Mouse (Mus musculus) ES-E14 (cell line): ENCODE measurements around the gene Arhgap32. TPM values are rescaled to one million over a fixed set of nuclear protein-coding genes. Genes with fewer than 3 reads are reported as not detected.

Source experiments
- DNase-seq: peaks from one replicate; pipeline ENCODE4 v3.0.0-alpha.2; 2013; ENCODE audit warnings: low read depth, low spot score
- H3K27ac ChIP-seq: 2 replicates; pipeline ENCODE4 v1.5.1; 2012; ENCODE audit warnings: low read depth, mild to moderate bottlenecking, low read length, moderate library complexity, mixed read lengths; ENCODE audit not compliant: poor library complexity, insufficient read depth, severe bottlenecking
- H3K36me3 ChIP-seq: 2 replicates; pipeline ENCODE4 v1.6.1; 2012; ENCODE audit warnings: mild to moderate bottlenecking, low read length, moderate library complexity, mixed read lengths; ENCODE audit not compliant: control insufficient read depth, poor library complexity, insufficient read depth, severe bottlenecking
- H3K4me1 ChIP-seq, 2 experiments: fragments of 150-350 bp in 1 of 2; sonication (generic) in 1 of 2; 2 replicates each; pipeline ENCODE4 v1.6.1; 2012; ENCODE audit warnings: low read length in 2 of 2, mild to moderate bottlenecking in 1 of 2, mixed read lengths in 1 of 2; ENCODE audit not compliant: control insufficient read depth in 2 of 2, insufficient read depth in 2 of 2, poor library complexity in 1 of 2
- H3K4me3 ChIP-seq, 2 experiments: fragments of 150-350 bp in 1 of 2; sonication (generic) in 1 of 2; 2 replicates each; pipeline ENCODE4 v1.5.1; 2012; ENCODE audit warnings: low read length in 2 of 2, low read depth in 1 of 2, mild to moderate bottlenecking in 1 of 2, mixed read lengths in 1 of 2; ENCODE audit not compliant: insufficient read depth in 1 of 2, poor library complexity in 1 of 2, severe bottlenecking in 1 of 2
- H3K9ac ChIP-seq: 2 replicates; pipeline ENCODE4 v1.6.1; 2012; ENCODE audit warnings: low read depth, mild to moderate bottlenecking, low read length, mixed read lengths; ENCODE audit not compliant: poor library complexity, insufficient read depth, severe bottlenecking
- H3K9me3 ChIP-seq: fragments of 150-350 bp; sonication (generic); 2 replicates; pipeline ENCODE4 v1.6.1; 2012; ENCODE audit warnings: low read depth, mild to moderate bottlenecking, low read length; ENCODE audit not compliant: control insufficient read depth, insufficient read depth
- CHD2 ChIP-seq: IDR thresholded peaks from 2 replicates; pipeline ENCODE4 v1.6.1; 2014; ENCODE audit warnings: mild to moderate bottlenecking, low read depth, low read length, inconsistent platforms
- HCFC1 ChIP-seq: IDR thresholded peaks from 2 replicates; pipeline ENCODE4 v1.6.1; 2012; ENCODE audit warnings: low read length, inconsistent platforms, borderline replicate concordance; ENCODE audit not compliant: insufficient read depth
- MAFK ChIP-seq: IDR thresholded peaks from 2 replicates; pipeline ENCODE4 v1.6.1; 2014; ENCODE audit warnings: mild to moderate bottlenecking, low read depth, low read length, inconsistent platforms; ENCODE audit not compliant: insufficient read depth
- ZC3H11A ChIP-seq: IDR thresholded peaks from 2 replicates; pipeline ENCODE4 v1.6.1; 2012; ENCODE audit warnings: low read depth, mild to moderate bottlenecking, inconsistent platforms, low read length, borderline replicate concordance
- ZNF384 ChIP-seq: IDR thresholded peaks from 2 replicates; pipeline ENCODE4 v1.6.1; 2012; ENCODE audit warnings: low read depth, low read length, inconsistent platforms
- in situ Hi-C, 2 experiments: fragments of 600-800 bp; cut with MboI; formaldehyde crosslinking; loops; one replicate each; pipeline ENCODE4 v1.15.1; 2025; ENCODE audit warnings: low sequenced_read_pairs in 2 of 2, inconsistent platforms in 1 of 2; ENCODE audit not compliant: unreplicated experiment in 2 of 2
- total RNA-seq: library from RNA; depleted of rRNA; stranded (reverse); fragments of 300-350 nt; gene quantifications from 2 replicates; pipeline ENCODE4 v1.2.3, GENCODE M21; 2012

Gene Arhgap32
- total RNA-seq, 1 experiment, result 13.9 TPM

- in situ Hi-C loops, result no loop called here
Measured at GRCm38 (mm10) chr9:32250486-32250885, 134.6 kb downstream of the Arhgap32 start.

GRCm38 (mm10) chr9:32253721-32254120 lies 137.8 kb downstream of the Arhgap32 start:
- DNase-seq, result no peak
- H3K4me1 ChIP-seq, result peaks cover 2 to 10% of the 10 kb centered on the region in 2 experiments; a peak in 1 of 4 replicates
- peaks cover 36% of the 10 kb centered on the region for H3K36me3 ChIP-seq
- H3K27ac ChIP-seq, result no peak overlapping the region
- H3K9me3 ChIP-seq, result no peaks in the 10 kb centered on the region
- H3K4me3 ChIP-seq, result no peak overlapping the region
- in situ Hi-C loops, result no loop called here
- TF ChIP-seq MAFK (no peak), ZNF384 (no peak), HCFC1 (no peak), ZC3H11A (no peak)
- H3K9ac ChIP-seq, result no peak overlapping the region

More at GRCm38 (mm10) chr9:32250486-32250885, 134.6 kb downstream of the Arhgap32 start:
- DNase-seq, result no peak
- H3K4me3 ChIP-seq, result no peak overlapping the region
- no peak overlapping the region for H3K27ac ChIP-seq
- H3K36me3 ChIP-seq, result peaks cover 23% of the 10 kb centered on the region
- 0 out of 4 replicates have a peak, but pooled peaks cover 0 to 3% of the 10 kb centered on the region in 2 experiments for H3K4me1 ChIP-seq
- TF ChIP-seq HCFC1 (no peak), CHD2 (no peak), ZNF384 (no peak), MAFK (no peak), ZC3H11A (no peak)
- H3K9me3 ChIP-seq, result no peaks in the 10 kb centered on the region
- no peak overlapping the region for H3K9ac ChIP-seq

- in situ Hi-C loops, result no loop called here
- Histone ChIP-seq H3K9me3 (no peaks in the 10 kb centered on the region), H3K27ac (no peak overlapping the region), H3K9ac (no peak overlapping the region), H3K4me3 (no peak overlapping the region), H3K36me3 (peaks cover 47% of the 10 kb centered on the region), H3K4me1 (peaks cover 2 to 7% of the 10 kb centered on the region in 2 experiments; a peak in 1 of 4 replicates)
- TF ChIP-seq HCFC1 (no peak), CHD2 (no peak), ZNF384 (no peak), ZC3H11A (no peak), MAFK (no peak)
- DNase-seq, result no peak
Measured at GRCm38 (mm10) chr9:32257365-32257764, 141.4 kb downstream of the Arhgap32 start.

- no peak for TF ChIP-seq MAFK
- TF ChIP-seq HCFC1, result no peak
- no peak for TF ChIP-seq CHD2
- no peak for TF ChIP-seq ZNF384
- TF ChIP-seq ZC3H11A, result no peak
- peaks cover 47% of the 10 kb centered on the region for H3K36me3 ChIP-seq
- in situ Hi-C loops, result no loop called here
Measured at GRCm38 (mm10) chr9:32257882-32258281, 141.9 kb downstream of the Arhgap32 start.

GRCm38 (mm10) chr9:32271896-32272444 lies 156.0 kb downstream of the Arhgap32 start:
- H3K9me3 ChIP-seq, result no peaks in the 10 kb centered on the region
- TF ChIP-seq HCFC1 (no peak), MAFK (no peak), ZNF384 (no peak), ZC3H11A (peak; percentile 83)
- in situ Hi-C loops, result loop anchor here in 1 of 2 experiments (10.0 kb wide), 1 partner anchor 73 kb away; the partner anchor contains the start of gene Kcnj5
- DNase-seq, result peak; percentile 70
- no peak overlapping the region for H3K4me3 ChIP-seq
- no peak overlapping the region for H3K9ac ChIP-seq
- no peaks in the 10 kb centered on the region for H3K36me3 ChIP-seq
- H3K4me1 ChIP-seq, result no peaks in the 10 kb centered on the region
- no peak overlapping the region for H3K27ac ChIP-seq

More at GRCm38 (mm10) chr9:32257882-32258281, 141.9 kb downstream of the Arhgap32 start:
- peak; percentile 16 for DNase-seq
- H3K9me3 ChIP-seq, result no peaks in the 10 kb centered on the region
- no peak overlapping the region for H3K27ac ChIP-seq
- H3K4me1 ChIP-seq, result peaks cover 2 to 7% of the 10 kb centered on the region in 2 experiments; a peak in 1 of 4 replicates
- no peak overlapping the region for H3K9ac ChIP-seq
- no peak overlapping the region for H3K4me3 ChIP-seq
